Mouse (Mus musculus) mouse embryonic stem cell (cell line): Measurements from ENCODE around the gene Gzmb.
"Not testable (repeated sequence)": the region's sequence is repeated elsewhere in the genome, so short reads cannot be mapped to it uniquely, and the experiment has no call there.

ENCODE experiments used
- in situ Hi-C, 2 experiments: fragments of 300-500 bp; cut with MboI; formaldehyde crosslinking; loops; 1 replicate in 1 of 2; 3 replicates in 1 of 2; pipeline ENCODE4 v1.14.3; 2019 to 2020; ENCODE audit warnings: low sequenced_read_pairs in 2 of 2, low pct_unique_long_range_greater_than_20kb in 1 of 2, mixed read lengths in 1 of 2; ENCODE audit not compliant: unreplicated experiment in 1 of 2

The Gzmb gene

DNA sequence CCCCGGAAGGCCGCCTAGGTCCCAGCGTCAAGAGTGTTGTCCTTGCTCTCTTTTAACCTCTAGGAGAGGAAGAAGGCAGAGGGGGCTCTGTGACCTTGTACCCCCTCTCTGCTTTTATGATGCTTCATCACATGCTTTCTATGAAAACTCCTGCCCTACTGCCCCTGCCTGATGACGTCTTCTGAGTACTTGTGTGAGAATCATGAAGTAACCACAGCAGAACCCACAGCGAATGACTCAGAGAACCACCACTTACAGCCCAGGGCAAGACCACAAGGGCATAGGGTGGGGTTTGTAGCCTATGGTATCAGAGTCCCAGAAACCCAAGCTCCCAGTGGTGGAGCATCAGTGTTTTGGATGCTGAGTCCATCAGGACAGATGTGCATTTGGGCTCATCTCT lies at the start of gene Gzmb:
Gene Gzmb, minus strand, starts transcription at position 108 of the 400 bp plus-strand sequence.
- in situ Hi-C loops = no loop called here

DNA sequence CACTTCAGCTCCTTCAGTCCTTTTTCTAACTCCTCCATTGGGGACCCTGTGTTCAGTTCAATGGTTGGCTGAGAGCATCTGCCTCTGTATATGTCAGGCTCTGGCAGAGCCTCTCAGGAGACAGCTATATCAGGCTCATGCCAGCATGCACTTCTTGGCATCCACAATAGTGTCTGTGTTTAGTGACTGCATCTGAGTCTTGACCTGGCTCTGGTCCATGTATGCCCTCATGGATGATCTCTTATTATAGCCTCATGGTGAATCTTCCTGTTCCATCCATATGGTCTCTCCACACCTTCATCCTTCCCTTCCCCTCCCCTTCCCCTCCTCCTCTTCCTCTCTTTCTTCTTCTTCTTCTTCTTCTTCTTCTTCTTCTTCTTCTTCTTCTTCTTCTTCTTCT lies 49.7 kb upstream of the Gzmb start:
- in situ Hi-C loops = not testable (repeated sequence)

DNA sequence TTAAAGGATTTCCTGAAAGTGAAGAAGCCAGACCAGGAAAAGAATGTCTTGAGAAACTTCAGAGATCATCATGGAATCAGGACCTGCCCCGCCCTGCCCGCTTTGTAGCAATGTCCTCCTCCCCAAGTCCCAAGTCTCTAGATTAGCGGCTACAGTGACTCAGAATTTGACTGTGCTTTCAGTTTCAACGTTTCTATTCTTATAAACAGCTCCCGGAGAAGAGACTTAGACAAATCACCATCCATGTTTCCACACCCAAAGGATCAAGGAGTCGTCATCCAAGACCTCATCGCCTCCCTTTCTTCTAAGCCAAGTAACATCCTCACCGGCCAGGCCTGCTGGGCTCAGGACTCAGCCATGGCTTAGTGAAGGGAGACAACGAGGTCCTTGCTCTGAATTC lies 48.2 kb upstream of the Gzmb start:
- in situ Hi-C loops = no loop called here

DNA sequence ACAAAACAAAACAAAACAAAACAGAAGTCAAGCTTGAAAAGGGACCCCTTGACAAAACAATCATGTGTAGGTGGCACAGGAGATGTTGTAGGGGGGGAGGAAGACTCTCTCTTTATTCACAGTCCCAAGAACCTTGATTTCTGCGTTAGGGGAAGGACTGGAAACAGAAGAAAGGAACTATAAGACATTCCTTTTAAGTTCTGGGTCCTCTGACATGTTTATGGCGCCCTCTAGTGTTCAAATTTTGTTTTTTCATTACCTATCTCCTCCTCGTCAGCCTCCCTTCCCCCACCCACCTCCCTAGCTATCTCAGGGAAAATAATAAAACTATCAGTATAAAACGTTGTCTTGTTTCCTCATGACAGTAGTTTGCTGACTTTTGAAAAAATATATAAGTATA lies 42.1 kb upstream of the Gzmb start:
- in situ Hi-C loops = loop anchor here (10.0 kb wide), 1 partner anchor 99 kb away; no protein-coding TSS in a partner anchor

DNA sequence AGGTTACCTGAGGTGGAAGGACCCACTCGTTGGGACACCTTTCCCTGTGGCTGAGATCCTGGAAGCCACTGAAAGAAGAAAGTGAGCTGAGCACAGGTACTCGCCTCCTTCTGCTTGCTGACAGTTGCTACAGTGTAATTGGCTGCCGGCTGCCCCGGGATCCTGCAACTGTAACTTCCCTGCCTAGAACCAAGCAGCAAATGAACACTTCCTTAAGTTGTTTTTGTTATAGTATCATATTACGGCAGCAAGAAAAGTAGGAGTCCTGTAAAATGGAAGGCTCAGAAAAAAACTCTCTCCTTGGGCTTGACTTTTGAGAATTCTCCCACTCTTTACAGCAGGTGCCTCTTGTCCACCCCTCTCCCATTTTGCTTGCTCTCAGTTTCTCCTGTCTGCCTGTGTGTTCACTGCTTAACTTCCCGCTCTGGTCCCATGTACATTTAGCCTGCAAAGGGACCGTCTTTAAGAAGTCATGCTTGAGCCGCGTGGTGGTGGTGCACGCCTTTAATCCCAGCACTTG lies 41.5 kb upstream of the Gzmb start:
- in situ Hi-C loops = loop anchor here (10.0 kb wide), 1 partner anchor 99 kb away; no protein-coding TSS in a partner anchor

DNA sequence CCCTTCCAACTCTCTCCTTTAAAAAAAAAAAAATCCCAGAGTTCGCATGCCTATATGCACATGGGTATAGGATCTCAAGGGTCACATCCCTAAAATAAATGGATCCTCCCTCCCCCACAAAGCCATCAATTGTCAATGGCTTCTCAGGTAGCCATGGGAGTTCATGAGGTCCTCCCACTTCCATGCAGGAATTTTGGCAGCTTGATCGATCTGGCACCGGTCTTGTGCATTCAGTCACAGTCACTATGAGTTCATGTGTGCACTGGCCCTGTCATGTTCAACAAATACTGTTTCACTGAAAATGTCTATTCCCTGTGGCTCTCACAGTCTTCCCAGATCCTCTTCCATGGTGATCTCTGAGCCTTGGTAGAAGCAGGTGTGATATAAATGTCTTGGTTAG lies 40.0 kb upstream of the Gzmb start:
- in situ Hi-C loops = loop anchor here (10.0 kb wide), 1 partner anchor 97 kb away; no protein-coding TSS in a partner anchor

DNA sequence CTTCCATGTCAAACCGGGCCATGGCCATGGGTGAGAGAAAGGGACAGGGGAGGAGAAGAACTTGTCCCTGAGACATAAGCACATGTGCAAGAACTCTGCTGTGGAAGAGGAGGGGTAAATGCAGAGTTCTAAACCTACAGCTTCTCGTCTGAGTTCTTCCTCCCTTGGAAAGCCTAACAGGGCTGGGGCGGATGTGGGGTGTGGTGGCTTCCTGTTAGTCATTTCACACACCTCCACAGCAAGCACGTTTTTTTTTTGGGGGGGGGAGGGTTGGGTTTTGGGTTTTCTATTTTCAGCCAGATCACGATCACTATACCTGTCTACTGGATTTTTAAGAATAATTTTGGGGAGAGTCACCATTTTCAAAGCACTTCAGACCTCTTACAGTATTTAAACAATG lies 34.7 kb upstream of the Gzmb start:
- in situ Hi-C loops = no loop called here

DNA sequence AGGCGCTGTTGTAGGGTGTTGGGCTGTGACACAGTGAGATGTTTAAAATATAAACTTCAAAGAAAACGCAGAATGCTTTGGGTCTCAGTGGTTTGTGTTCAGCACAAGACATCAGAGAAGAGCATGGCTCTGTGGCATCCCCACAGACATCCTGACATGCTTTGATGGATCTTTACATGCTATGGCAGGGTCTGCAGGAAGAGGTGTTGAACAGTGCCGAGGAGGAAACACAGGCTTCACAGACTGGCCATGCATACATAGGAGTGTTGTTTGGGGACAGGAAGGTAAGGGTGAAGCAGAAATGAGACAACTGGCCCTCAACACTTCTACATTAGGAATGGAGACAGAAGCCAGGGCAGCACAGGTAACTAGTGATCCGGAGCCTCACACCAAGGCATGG lies 34.0 kb upstream of the Gzmb start:
- in situ Hi-C loops = no loop called here

DNA sequence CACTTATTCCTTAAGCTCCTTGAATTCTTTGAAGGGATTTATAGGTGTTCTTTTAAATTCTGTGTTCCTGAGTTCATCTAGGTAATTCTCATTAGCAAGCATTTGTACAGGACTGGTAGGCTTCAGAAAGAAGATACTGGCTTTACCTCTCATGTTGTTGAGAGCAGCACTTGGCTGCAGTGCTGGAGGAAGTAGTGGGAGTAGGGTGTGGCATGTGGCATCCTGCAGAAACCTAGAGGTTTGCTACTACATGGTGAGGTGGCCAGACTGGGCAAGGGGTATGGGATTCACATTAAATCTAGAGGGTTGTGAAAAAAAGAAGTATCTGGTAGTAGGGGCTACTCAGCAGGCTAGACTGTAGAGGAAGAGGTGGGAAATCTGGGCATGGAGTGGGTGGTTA lies 31.1 kb upstream of the Gzmb start:
- in situ Hi-C loops = no loop called here

DNA sequence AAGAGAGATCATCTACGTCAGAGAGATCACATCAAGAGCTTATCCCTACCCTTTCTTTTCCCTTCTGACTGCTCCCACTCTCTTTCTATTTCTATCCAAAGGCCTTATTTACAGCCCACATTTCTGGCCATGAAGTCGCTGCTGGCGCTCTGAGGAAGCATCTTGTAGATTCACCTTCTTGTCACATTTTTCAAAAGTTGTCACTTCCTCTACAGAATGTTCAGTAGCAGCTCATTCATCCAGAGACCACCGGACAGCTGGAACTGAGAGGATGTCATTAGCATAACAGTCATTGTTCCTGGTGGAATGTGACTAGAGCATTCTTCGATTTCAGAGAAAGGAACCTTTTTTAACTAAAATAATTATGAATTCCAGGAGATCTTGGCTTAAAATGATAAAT lies 26.6 kb upstream of the Gzmb start:
- in situ Hi-C loops = no loop called here

DNA sequence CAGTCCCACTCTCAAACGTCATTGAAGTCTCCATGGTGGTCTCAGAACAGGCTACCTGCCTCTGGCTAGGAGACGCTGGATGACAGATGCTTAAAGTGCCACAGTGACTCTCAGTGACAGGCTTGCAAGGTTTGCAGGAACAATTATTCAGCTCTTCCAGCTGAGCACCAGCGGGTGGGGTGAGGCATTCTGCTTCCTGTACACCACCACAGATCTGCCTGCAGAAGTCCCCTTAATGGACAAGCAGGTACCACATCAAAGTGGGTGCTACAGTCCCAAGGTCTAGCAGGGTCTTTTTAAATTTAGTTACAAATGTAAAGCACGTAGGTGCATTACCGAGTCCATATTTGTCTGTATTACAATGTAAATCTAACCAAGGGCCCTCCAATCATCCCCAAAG lies 25.7 kb upstream of the Gzmb start:
- in situ Hi-C loops = no loop called here

DNA sequence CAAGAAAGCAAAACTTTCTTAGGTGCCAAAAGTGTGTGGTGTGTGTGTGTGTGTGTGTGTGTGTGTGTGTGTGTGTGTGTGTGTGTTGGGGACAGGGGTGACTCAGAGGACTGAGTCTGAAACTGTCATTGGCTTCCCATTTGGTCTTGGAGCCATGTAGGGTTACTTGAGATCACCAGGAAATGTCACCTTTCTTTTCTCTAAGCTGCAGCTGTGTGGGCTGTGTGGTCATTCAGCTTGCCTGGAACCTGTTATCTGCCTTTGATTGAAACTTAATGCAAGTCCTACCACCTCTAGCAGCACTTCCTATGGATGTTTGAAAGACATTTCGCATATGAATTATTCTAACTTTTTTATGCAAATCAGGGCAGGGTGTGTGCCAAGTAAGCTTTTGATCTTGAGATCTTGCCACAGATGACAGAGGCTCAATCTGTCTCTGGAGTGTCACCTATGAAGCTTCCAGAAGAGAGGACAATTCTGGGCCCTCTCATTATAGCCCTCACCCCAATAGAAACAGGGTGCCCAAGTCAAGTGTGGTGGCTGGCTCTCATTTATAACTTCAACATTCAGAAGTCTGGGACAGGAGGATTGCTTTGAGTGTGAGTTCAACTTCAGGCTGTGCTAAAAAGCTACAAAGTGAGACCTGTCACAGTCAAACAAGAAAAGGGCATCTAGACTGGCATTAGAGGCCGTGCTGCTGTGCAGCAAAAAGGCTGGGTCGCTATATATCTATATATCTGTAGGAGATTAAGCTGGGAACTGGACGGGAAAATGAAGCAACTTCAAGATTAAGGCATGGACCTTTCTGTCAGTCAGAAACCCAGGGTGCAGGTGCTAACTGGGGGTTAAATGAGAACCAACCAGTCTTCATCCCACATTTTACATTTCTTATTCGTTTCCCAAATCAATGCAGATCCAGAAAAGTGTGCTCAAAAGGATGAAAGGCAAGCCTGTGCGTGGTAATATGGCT lies 22.6 kb upstream of the Gzmb start:
- in situ Hi-C loops = no loop called here

DNA sequence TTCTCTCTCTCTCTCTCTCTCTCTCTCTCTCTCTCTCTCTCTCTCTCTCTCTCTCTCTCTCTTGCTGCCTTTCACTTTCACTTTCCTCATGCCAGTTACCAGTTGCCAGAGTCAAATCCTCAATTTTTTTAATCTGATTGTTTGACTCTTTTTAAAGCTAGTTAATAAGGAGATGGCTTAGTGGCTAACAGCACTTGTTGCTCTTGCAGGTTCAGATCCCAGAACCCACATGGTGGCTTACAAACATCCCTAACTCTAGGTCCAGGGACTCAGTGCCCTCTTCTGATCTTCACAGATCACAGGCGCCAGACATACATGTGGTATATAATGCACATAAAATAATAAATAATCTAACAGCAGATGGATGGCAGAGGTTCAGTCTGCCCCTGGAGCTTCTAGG lies 21.8 kb upstream of the Gzmb start:
- in situ Hi-C loops = no loop called here

DNA sequence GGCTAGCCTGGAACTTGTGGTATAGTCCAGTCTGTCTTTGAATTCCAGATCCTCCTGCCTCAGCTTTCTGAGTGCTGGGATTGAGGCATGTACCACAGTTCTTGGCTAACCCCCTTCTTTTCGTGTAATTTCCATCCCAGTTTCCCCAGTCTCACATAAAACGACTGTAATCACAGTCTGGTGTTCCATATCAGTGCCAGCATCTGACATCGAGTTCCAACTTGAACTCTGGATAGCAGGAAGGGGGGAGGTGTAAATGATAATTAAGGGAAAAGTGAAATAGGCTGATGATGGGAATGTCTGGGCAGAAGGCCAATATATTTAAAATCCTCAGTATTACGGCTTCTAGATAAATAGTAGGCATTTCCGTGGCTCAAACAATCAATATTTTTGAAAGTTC lies 19.0 kb upstream of the Gzmb start:
- in situ Hi-C loops = no loop called here

DNA sequence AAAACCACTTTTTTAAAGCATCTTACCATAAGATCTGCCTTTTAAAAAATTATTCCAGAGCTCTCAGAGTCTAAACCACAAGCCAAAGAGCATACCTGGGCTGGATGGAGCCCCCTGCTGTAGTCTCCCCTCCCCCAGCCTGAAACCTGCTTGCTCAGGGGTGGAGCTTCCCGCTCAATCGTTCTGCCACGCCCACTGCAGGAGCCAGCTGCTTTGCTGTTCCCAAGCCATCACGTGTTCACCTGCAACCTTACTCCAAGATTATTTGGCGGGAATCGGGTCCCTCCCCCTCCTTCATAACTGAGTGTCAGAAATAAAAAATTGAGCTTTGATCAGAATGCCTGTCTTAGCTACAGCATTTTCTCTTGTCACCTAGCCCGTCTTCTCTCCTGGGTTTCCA lies 16.6 kb upstream of the Gzmb start:
- in situ Hi-C loops = not testable (repeated sequence)

DNA sequence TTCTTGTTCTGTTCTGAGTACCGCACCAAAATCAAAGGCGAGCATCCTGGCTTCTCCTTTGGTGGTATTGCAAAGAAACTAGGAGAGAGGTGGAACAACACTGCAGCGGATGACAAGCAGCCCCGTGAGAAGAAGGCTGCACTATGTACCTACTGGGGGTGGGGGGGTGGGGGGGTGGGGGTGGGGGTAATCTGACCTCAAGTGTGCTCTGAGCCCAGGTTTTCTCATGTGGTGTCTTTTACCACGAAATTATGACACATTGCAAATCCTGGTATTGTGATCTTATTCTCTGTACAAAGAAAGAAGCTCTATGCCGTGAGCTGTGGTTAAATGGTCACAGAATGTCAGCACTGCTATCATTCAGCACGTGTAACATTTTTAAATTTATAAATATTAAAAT lies 14.0 kb upstream of the Gzmb start:
- in situ Hi-C loops = not testable (repeated sequence)

DNA sequence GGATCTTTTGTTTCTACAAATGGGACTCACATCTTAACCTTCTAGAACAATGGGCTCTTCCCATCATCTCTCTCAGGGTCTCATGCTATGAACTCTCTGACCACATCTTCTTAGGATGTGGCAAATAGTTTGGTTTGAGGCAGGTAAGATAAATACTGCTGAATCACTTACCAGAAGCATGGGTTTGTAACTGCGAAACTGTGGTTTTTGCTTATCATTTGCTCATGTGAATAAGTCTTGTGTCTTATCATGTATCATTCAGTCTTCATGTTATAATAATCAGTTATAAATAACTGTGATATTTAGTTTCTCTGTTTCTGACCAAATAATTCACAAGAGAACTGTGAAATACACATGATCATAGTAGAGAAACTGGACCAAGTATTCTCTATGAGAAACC lies 4.0 kb upstream of the Gzmb start:
- in situ Hi-C loops = no loop called here

DNA sequence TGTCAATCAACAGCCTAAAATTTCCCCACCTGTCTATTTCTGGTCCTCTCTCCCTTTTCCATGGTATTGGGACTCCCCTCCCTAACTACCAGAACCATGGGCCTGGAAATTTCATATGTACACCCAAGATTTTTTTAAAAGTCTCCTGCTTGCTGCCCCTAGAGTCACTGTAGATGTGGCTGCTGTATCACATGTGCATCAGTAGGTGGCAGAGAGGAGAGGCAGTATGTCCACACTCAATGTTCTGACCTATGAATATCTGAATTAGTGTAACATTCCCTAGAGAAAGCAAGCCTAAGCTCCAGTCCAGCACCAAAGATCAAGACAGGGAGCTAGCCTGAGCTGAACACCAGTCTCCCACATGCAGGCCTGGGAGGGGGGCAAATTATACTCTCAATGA lies 21.7 kb downstream of the Gzmb start:
- in situ Hi-C loops = no loop called here

DNA sequence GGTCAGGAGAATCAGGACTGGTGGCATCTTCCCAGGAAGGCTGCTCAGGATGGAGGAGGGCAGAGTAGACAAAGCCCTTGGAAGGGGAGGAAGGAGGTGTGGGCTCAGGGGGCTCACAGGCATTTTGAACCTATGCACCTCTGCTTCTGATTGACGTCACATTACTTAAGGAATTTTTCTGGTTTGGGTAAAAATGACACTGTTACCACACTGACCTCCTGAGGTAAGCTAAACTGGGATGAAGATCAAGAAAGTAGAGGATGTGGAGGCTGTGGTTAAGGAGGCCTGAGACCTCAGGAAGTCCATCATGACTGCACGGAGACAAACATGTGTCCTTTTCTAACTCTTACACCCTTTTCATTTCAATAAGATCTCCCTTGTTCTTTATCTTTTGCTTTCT lies 27.5 kb downstream of the Gzmb start, which contains the start of gene Gzmc:
Gene Gzmc, minus strand, starts transcription at position 101 of the 400 bp plus-strand sequence.
- in situ Hi-C loops = no loop called here

DNA sequence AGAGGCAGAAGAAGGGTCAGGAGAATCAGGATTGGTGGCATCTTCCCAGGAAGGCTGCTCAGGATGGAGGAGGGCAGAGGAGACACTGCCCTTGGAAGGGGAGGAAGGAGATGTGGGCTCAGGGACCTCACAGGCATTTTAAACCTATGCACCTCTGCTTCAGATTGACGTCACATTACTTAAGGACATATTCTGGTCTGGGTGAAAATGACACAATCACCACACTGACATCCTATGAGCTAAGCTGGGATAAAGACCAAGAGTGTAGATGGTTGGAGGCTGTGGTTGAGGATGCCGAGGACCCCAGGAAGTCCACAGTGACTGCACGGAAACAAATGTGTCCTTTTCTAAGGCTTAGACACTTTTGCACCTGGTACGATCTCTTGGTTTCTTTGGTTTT lies 50.7 kb downstream of the Gzmb start, which contains the start of gene Gzmf:
Gene Gzmf, minus strand, starts transcription at position 101 of the 400 bp plus-strand sequence.
- in situ Hi-C loops = no loop called here
